Mouse (Mus musculus): ENCODE data around the gene Cxadr.

Gene Cxadr

GRCm38 (mm10) chr16:78306606-78307005, 5.3 kb downstream of the Cxadr start:
- no peak for DNase-seq (ENCODE audit: low spot score in 2 of 2)

- no peak for DNase-seq (ENCODE audit: low spot score in 2 of 2)
Measured at GRCm38 (mm10) chr16:78307476-78308192, 6.3 kb downstream of the Cxadr start.

DNA sequence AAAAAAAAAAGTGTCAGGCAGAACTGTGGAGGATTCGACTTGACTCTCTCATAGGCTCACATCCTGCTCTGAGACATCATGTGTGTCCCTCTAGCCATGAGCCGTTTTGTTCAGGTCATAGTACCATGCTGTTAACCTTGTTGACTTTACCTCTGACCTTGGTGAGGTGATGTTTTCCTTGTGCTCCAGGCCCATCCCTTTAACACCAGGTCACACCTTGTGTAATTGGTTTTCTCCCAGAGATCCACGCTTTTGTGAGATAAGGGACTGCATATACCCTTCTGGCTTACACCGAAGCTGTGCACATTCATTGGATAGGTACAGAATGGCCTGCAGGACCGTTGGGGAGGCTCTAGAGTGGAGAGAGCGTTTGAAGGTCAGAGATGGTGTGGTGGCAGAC, 8.0 kb downstream of the Cxadr start:
- DNase-seq (ENCODE audit: low spot score in 2 of 2): no peak

DNA sequence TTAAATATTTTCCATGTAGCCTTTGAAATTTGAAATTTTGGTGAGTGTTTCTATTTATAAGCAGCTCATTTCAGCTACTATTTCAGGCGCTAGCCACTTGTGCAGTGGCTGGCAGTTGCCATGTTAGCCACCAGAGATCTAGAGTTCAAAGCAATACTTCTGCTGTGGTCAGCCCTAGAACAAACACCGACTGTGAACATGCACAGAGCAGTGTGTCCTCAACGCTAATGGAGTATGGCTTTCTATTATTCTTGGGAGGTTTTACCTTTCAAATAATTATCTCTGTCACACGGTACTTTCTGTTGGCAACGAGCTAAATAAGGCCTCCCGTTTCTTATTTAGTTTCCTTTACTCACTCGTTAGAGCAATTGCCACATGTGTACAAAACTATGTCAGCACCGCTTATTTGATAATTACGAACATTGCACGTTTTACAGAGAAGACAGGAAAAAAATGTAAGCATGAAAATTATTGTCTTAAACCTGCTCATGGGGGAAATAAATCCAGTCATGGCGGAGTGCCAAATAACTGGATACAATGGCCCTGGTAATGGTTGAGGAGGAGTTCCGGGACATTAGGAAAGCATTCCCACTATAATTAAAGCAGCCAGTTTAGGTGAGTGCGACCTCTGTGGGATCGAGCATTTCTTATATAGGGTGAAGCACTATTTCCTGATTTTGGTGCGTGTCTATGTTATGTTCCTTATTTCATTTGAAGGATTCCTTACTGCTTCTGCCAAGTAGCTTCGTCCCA, 12.0 kb downstream of the Cxadr start:
- no peak for DNase-seq (ENCODE audit: low spot score in 2 of 2)

- DNase-seq (ENCODE audit: low spot score in 2 of 2): no peak
Measured at GRCm38 (mm10) chr16:78314026-78314425, 12.7 kb downstream of the Cxadr start.

DNA sequence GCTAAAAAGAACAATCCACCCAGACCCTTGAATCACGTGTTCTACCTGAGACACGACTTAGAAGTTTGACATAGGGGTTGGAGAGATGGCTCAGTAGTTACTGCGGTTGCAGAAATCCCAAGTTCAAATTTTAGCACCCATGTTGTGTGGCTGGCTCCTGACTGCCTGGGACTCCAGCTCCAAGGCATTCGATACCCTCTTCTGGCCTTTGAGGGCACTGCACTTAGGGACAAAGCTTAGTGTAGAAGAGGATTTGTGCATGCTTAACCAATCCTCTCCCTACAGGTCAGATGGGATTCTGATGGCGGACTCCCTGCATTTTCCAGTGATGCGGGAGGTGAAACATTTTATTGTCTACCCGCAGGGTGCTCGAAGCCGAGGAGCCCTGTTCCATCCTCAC, 15.6 kb downstream of the Cxadr start:
- peak in 1 of 2 experiments; percentile 38 for DNase-seq (ENCODE audit: low spot score in 2 of 2)

DNA sequence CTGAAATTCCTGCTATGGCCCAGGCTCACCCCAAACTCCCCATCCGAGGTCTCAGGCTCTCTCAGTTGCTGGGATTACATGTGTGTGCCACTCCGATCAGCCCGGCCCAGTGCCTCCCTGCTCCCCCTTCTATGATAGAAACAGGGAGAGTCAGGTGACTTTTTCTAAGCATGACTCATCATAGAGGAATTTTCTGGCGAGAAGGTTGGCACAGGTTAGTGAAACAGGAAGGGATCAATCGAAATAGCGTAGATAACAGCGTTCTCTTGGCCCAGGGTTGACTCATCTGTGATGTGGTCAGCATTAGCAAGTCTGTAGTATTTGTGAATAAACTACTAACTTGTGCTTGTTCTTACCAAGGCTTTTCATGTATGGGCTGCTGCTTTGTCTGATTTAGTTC, 16.7 kb downstream of the Cxadr start:
- no peak for DNase-seq (ENCODE audit: low spot score in 2 of 2)

DNA sequence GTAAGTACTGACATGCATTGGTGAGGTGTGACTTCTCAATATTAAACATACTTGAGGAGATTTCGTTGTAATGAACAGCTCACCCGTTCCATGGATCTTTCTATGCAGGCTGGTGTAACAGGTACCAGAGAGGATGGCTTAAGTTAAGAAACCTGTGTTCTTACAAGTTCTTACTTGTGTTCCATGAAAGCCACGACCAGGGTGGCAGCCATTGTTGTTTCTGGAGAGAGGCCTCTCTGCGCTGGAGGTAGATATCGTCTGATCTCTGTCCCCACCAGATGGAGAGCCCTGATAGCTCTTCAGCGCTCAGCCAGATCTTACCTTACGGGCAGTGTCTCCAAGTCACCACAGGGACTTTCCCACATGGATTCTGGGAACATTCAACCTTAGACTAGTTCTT, 18.4 kb downstream of the Cxadr start:
- no peak for DNase-seq (ENCODE audit: low spot score in 2 of 2)

GRCm38 (mm10) chr16:78321559-78321958, 20.3 kb downstream of the Cxadr start:
- DNase-seq (ENCODE audit: low spot score in 2 of 2): no peak

- peak in 1 of 2 experiments; percentile 55 for DNase-seq (ENCODE audit: low spot score in 2 of 2)
Measured at GRCm38 (mm10) chr16:78322140-78322539, 20.9 kb downstream of the Cxadr start.

GRCm38 (mm10) chr16:78325972-78326848, 24.9 kb downstream of the Cxadr start:
- no peak for DNase-seq (ENCODE audit: low spot score in 2 of 2)

GRCm38 (mm10) chr16:78327562-78327961, 26.3 kb downstream of the Cxadr start:
- DNase-seq (ENCODE audit: low spot score in 2 of 2): no peak

GRCm38 (mm10) chr16:78327999-78328398, 26.7 kb downstream of the Cxadr start:
- DNase-seq (ENCODE audit: low spot score in 2 of 2): no peak

DNA sequence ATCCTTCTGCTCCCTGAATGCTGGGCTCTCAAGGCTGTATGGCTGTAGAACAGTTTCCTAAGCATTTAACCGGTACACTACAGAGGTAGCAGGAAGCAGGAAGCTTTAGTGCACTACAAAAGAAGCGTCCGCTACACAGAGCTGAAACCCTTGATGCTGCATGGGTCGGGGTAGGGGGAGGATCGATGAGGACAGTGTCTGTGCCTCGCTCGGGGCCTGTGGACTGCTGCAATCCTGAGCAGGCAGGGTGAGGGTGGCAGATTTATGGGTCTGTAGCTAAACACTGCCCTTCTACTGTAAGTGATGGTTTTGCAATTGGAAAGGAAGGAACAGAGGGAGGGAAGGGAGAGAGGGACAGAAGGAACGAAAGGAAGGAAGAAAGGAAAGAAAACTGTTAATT, 35.9 kb downstream of the Cxadr start:
- DNase-seq (ENCODE audit: low spot score in 2 of 2): no peak

GRCm38 (mm10) chr16:78341356-78341755, 40.1 kb downstream of the Cxadr start:
- DNase-seq (ENCODE audit: low spot score in 2 of 2): no peak

DNA sequence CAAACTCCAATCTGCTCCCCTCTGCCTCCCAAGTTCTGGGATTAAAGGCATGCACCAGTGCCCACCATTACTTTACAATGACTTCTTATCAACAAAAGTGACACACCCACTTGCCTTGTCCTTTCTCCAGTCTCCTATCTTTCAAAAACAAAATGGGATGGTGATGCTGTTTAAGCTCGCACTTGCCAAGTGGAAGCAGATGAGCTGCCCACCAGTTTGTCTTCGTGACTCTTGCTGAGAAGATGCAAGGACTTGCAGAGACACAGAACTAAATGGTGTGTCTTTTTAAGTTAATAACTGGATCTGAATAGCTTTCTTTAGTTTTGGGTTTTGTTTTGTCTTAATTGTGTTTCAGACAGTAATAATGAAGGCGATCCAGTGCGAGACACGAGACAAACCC, 41.5 kb downstream of the Cxadr start:
- no peak for DNase-seq (ENCODE audit: low spot score in 2 of 2)

GRCm38 (mm10) chr16:78343792-78344191, 42.5 kb downstream of the Cxadr start:
- no peak for DNase-seq (ENCODE audit: low spot score in 2 of 2)

- DNase-seq (ENCODE audit: low spot score in 2 of 2): no peak
Measured at GRCm38 (mm10) chr16:78346662-78347327, 45.5 kb downstream of the Cxadr start.

- no peak for DNase-seq (ENCODE audit: low spot score in 2 of 2)
Measured at GRCm38 (mm10) chr16:78347328-78347926, 46.1 kb downstream of the Cxadr start.

DNA sequence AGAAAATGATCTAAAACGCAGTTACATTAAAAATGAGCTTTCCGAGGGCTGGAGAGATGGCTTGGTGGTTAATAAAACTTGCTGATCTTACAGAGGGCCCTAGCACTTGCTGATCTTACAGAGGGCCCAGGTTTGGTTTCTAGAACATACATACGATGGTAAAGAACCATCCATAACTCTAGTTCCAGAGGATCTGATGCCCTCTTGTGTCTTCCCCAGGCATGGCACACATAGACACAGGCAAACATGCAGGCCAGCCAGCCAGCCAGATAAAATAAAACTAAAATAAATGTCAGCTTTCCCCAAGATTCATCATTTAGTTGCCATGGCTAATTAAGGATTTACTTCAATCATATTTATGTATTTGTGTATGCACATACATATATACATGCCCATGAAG, 56.5 kb downstream of the Cxadr start:
- DNase-seq (ENCODE audit: low spot score in 2 of 2): no peak

DNA sequence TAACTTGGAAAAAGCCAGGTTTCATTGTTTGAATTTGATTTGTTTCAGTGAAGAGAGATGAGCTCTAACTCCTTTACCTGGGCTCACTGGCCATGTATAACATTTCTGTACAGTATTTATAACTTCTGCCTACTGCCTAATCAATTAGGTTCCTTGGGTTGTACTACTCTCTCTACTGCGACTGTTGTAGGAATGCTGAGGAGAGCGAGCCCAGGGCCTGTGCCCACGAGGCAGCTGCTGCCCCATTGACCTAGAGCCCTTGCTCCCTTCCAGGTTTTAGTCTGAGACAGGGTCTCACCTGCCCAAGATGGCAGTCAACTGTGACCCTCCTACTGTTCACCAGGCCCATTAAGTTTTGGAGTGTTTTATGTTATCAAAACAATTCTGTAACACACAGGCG, 60.2 kb downstream of the Cxadr start:
- DNase-seq (ENCODE audit: low spot score in 2 of 2): no peak
